Mouse (Mus musculus): Measurements from ENCODE around the gene Cdr2l. TPM values are rescaled to one million over a fixed set of nuclear protein-coding genes. Genes with fewer than 3 reads are reported as not detected.

The Cdr2l gene
- polyA plus RNA-seq, 2 experiments = 1.0 to 1.5 TPM

DNA sequence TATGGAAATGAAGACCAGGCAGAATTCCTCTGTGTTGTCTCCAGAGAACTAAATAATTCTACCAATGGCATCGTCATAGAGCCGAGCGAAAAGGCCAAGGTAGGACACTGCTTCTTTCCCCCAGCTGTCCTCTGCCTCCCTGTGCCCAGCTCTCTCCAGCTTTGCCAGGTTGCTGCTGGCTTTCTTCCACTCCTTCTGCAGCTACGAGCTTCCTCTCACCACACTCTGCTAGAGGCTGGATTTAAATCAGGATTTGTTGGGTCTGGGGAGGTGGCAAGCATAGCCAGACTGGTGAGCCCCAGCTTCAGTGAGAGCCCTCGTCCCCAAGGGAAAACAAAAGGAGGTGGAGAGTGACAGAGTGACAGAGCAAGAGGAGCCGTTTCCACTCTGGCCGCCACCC is 47.6 kb downstream of the Cdr2l start:
- no peaks in the 10 kb centered on the region for H3K27me3 ChIP-seq (ENCODE audit: control insufficient read depth, insufficient read depth, low read length)
- H3K4me3 ChIP-seq (ENCODE audit: insufficient read depth in 1 of 2, low read depth in 2 of 2, low read length in 2 of 2) = no peak overlapping the region
- H3K4me2 ChIP-seq (ENCODE audit: low read depth) = no peak overlapping the region
- ATAC-seq (ENCODE audit: insufficient read depth) (no peak), DNase-seq (ENCODE audit: low read depth in 3 of 3, low spot score in 3 of 3) (no peak)
- H3K9ac ChIP-seq (replicated peaks) = no peak overlapping the region
- H3K4me1 ChIP-seq (replicated peaks; ENCODE audit: control insufficient read depth in 2 of 2, insufficient read depth in 2 of 2, low read length in 1 of 2) = 0 out of 4 replicates have a peak, but pooled peaks cover 0 to 1% of the 10 kb centered on the region in 2 experiments
- 77% methylated on average over 7 of the region's 7 CpGs for WGBS (ENCODE audit: insufficient replicate concordance)
- no peaks in the 10 kb centered on the region; the same call in 1 of the 2 replicates for H3K36me3 ChIP-seq (replicated peaks; ENCODE audit: control insufficient read depth, insufficient read depth, low read depth)
- TF ChIP-seq EP300 (IDR thresholded peaks at IDR 0.05; ENCODE audit: low read depth) = no peak
- no peak for TF ChIP-seq CTCF (IDR thresholded peaks at IDR 0.05; ENCODE audit: low read depth)
- no peak overlapping the region for H3K27ac ChIP-seq
- H3K9me3 ChIP-seq (ENCODE audit: control insufficient read depth, low read length) = no peaks in the 10 kb centered on the region

GRCm38 (mm10) chr11:115430561-115430960 is 48.8 kb downstream of the Cdr2l start:
- Histone ChIP-seq H3K9ac (replicated peaks) (no peak overlapping the region), H3K9me3 (ENCODE audit: control insufficient read depth, low read length) (no peaks in the 10 kb centered on the region), H3K36me3 (replicated peaks; ENCODE audit: control insufficient read depth, insufficient read depth, low read depth) (no peaks in the 10 kb centered on the region; the same call in 1 of the 2 replicates), H3K27me3 (ENCODE audit: control insufficient read depth, insufficient read depth, low read length) (peaks cover 3% of the 10 kb centered on the region; the same call in 1 of the 2 replicates), H3K4me3 (ENCODE audit: insufficient read depth in 1 of 2, low read depth in 2 of 2, low read length in 2 of 2) (no peak overlapping the region), H3K27ac (no peak overlapping the region), H3K4me2 (ENCODE audit: low read depth) (no peak overlapping the region), H3K4me1 (replicated peaks; ENCODE audit: control insufficient read depth in 2 of 2, insufficient read depth in 2 of 2, low read length in 1 of 2) (peaks cover 0 to 3% of the 10 kb centered on the region in 2 experiments; a peak in 1 of 4 replicates)
- DNase-seq (ENCODE audit: low read depth in 3 of 3, low spot score in 3 of 3) = no peak
- no peak for ATAC-seq (ENCODE audit: insufficient read depth)
- 76% methylated on average over 6 of the region's 6 CpGs for WGBS (ENCODE audit: insufficient replicate concordance)
- no peak for TF ChIP-seq EP300 (IDR thresholded peaks at IDR 0.05; ENCODE audit: low read depth)
- no peak for TF ChIP-seq CTCF (IDR thresholded peaks at IDR 0.05; ENCODE audit: low read depth)

DNA sequence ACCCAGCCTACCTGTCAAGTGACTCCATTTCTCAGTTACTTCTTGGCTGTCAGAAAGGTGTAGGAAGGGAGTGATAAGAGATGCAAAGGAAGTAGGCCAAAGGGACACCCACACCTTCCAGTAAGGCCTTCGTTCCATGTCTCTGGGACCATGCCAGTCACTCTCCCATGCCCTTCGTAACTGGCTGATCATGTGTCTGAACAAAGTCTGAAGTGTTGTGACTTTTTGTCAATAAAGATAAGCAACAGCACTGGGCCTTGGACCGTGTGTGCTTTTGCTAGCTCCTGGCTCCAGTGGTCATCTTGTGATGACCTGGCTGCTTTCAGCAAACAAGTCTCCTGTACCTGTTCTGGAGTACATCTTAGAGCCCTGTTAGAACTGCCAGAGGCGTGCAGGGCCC is 51.1 kb downstream of the Cdr2l start:
- H3K4me1 ChIP-seq (replicated peaks; ENCODE audit: control insufficient read depth in 2 of 2, insufficient read depth in 2 of 2, low read length in 1 of 2) = peaks cover 0 to 7% of the 10 kb centered on the region in 2 experiments; a peak in 2 of 4 replicates
- TF ChIP-seq EP300 (IDR thresholded peaks at IDR 0.05; ENCODE audit: low read depth) = no peak
- no peak for TF ChIP-seq CTCF (IDR thresholded peaks at IDR 0.05; ENCODE audit: low read depth)
- no peak overlapping the region for H3K27ac ChIP-seq
- H3K9ac ChIP-seq (replicated peaks) = no peak overlapping the region
- H3K36me3 ChIP-seq (replicated peaks; ENCODE audit: control insufficient read depth, insufficient read depth, low read depth) = no peaks in the 10 kb centered on the region; the same call in 1 of the 2 replicates
- no peak overlapping the region for H3K4me3 ChIP-seq (ENCODE audit: insufficient read depth in 1 of 2, low read depth in 2 of 2, low read length in 2 of 2)
- H3K9me3 ChIP-seq (ENCODE audit: control insufficient read depth, low read length) = no peaks in the 10 kb centered on the region
- H3K27me3 ChIP-seq (ENCODE audit: control insufficient read depth, insufficient read depth, low read length) = peaks cover 13% of the 10 kb centered on the region
- WGBS (ENCODE audit: insufficient replicate concordance) = 57% methylated on average over 4 of the region's 4 CpGs
- DNase-seq (ENCODE audit: low read depth in 3 of 3, low spot score in 3 of 3) (no peak), ATAC-seq (ENCODE audit: insufficient read depth) (no peak)
- H3K4me2 ChIP-seq (ENCODE audit: low read depth) = no peak overlapping the region

DNA sequence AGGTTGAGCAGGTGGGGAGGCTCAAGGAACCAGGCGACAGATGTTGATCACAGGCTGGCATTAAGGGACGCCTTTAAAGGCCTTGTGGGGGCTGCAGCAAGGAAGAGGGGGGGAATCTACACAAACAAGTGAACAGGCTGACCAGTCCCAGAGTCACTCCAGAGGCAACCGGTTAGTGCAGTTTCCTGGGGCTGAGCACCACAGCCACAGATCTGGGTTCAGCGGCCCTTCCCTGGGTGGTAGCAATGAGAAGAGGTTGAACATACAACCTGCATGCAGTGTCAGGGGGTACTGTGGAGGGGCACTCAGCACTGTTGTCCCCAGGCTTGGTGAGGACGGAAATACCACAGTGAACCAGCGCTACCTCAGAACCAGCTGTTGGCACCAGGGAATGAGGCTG is 51.6 kb downstream of the Cdr2l start:
- no peak for DNase-seq (ENCODE audit: low read depth in 3 of 3, low spot score in 3 of 3)
- Histone ChIP-seq H3K4me3 (ENCODE audit: insufficient read depth in 1 of 2, low read depth in 2 of 2, low read length in 2 of 2) (no peak overlapping the region), H3K27me3 (ENCODE audit: control insufficient read depth, insufficient read depth, low read length) (peaks cover 13% of the 10 kb centered on the region), H3K9me3 (ENCODE audit: control insufficient read depth, low read length) (no peaks in the 10 kb centered on the region), H3K4me2 (ENCODE audit: low read depth) (no peak overlapping the region), H3K27ac (no peak overlapping the region), H3K4me1 (replicated peaks; ENCODE audit: control insufficient read depth in 2 of 2, insufficient read depth in 2 of 2, low read length in 1 of 2) (peaks cover 0 to 7% of the 10 kb centered on the region in 2 experiments; a peak in 2 of 4 replicates), H3K9ac (replicated peaks) (no peak overlapping the region), H3K36me3 (replicated peaks; ENCODE audit: control insufficient read depth, insufficient read depth, low read depth) (no peaks in the 10 kb centered on the region; the same call in 1 of the 2 replicates)
- no peak for ATAC-seq (ENCODE audit: insufficient read depth)
- TF ChIP-seq EP300 (IDR thresholded peaks at IDR 0.05; ENCODE audit: low read depth) (no peak), CTCF (IDR thresholded peaks at IDR 0.05; ENCODE audit: low read depth) (no peak)
- 67% methylated on average over 6 of the region's 6 CpGs for WGBS (ENCODE audit: insufficient replicate concordance)

DNA sequence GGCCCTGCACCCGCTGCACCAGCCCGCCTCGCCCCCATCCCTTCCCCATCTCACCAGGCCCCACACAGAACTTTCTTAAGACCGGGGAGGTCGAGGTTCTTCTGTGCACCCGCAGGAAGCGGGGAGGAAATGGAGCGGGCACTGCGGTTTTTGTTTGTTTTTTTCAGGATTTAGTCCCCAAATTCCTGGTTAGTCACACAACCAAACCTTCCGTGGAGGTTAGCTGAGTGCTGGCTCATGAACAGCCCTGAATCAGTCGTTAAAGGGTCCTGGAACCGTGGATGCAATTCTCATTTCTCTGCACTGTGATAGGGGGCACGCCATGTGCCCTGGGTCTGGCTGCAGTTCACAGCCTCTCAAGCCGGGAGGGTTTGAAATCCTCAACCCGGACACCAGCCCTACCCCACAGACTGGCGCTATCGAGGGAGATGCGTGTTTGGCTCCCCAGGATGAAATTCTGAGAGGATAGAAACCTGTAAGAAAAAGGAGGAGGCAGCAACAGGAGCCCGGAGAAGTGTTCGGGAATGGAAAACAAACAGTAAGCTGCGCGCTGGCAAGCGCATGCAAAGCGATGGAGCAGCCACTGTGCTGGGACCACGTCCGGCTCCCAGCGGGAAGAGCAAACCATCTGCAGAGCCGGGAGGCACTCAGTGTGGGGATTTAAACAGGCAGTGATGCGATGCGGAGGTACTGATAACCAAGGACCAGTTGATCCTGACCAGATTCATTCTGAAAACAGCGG is 54.1 kb downstream of the Cdr2l start:
- ATAC-seq (ENCODE audit: insufficient read depth) (no peak), DNase-seq (ENCODE audit: low read depth in 3 of 3, low spot score in 3 of 3) (no peak)
- Histone ChIP-seq H3K27ac (no peak overlapping the region), H3K4me3 (ENCODE audit: insufficient read depth in 1 of 2, low read depth in 2 of 2, low read length in 2 of 2) (no peak overlapping the region), H3K9me3 (ENCODE audit: control insufficient read depth, low read length) (no peaks in the 10 kb centered on the region; the same call in 1 of the 2 replicates), H3K27me3 (ENCODE audit: control insufficient read depth, insufficient read depth, low read length) (peaks cover 13% of the 10 kb centered on the region), H3K4me1 (replicated peaks; ENCODE audit: control insufficient read depth in 2 of 2, insufficient read depth in 2 of 2, low read length in 1 of 2) (peaks cover 0 to 7% of the 10 kb centered on the region in 2 experiments; a peak in 2 of 4 replicates), H3K4me2 (ENCODE audit: low read depth) (peak overlapping the region; percentile 41), H3K9ac (replicated peaks) (no peak overlapping the region), H3K36me3 (replicated peaks; ENCODE audit: control insufficient read depth, insufficient read depth, low read depth) (no peaks in the 10 kb centered on the region)
- WGBS (ENCODE audit: insufficient replicate concordance) = 6% methylated on average over 31 of the region's 31 CpGs
- no peak for TF ChIP-seq CTCF (IDR thresholded peaks at IDR 0.05; ENCODE audit: low read depth)
- TF ChIP-seq EP300 (IDR thresholded peaks at IDR 0.05; ENCODE audit: low read depth) = no peak

Data from liver, embryonic 14.5 days (tissue).